Mouse (Mus musculus): ENCODE results near the gene Nkx3-2. TPM values are rescaled to one million over a fixed set of nuclear protein-coding genes. Genes with fewer than 3 reads are reported as not detected.
A peak's percentile ranks its signal among the peaks of the same experiment; 100 is the strongest.

Nkx3-2 gene
- polyA plus RNA-seq (2012; rRNA removed): 0.02 and 0.08 TPM in 2 replicates
- not detected in 2 replicates for polyA plus RNA-seq (2014; fragmentation: Nextera tagmentation; extraction: Ambion mirVana)

DNA sequence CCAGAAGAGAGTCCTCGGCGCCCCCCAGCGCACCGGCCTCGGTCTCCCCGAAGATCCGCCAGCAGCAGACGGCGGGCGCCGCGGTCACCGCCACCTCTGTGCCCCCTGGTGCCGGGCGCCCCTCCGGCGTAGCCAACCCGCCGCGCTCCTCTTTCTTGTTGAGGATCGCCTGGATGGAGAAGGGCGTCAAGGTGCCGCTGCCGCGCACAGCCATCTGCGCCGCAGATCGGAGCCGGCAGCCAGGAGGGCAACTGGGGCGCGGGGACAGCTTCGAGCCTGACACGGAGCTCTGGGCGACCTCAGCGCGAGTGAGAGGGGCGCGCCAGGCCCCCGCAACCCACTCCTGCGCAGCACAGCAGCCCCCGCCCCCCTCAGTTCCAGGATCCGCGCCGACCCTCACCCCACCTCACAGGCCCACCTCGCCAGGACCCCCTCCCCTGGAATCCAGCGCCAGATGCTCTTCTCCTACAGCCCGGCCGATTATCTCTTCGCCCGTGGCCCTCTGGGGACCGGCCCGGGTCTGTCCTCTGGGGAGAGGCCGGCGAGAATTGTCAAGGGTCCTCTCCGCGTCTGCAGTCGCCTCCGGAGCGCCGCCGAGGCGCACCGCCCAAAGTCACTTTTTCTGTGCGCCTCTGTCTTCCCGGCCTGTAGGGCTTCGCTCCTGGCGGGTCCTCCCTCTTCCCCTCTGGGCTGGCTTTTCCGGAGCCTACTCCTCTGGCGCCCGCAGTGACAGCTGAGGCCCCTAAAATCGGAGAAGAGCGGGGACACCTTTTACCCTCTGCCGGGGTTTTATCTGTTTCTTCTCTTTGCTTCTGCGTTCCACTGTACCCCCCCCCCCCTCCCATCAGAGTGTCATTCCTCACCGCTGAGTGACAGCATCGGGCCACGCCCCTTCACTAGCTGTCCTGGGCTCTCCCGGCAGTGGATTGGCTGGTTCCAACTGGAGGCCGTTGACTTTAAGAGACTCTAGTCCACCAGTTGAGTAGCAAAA is at the start of gene Nkx3-2:
Gene Nkx3-2 (minus strand): TSS at position 771 of the 991 bp plus-strand sequence.
- no peak for ATAC-seq (ENCODE audit: insufficient read depth)
- Histone ChIP-seq H3K9ac (replicated peaks) (no peak within 1 kb of the TSS), H3K9me3 (ENCODE audit: control insufficient read depth, low read length) (no peaks in the 10 kb centered on the region), H3K36me3 (replicated peaks; ENCODE audit: control insufficient read depth, insufficient read depth, low read depth) (no peaks in the 10 kb centered on the region), H3K4me2 (ENCODE audit: low read depth) (no peak within 1 kb of the TSS), H3K4me3 (ENCODE audit: insufficient read depth in 1 of 2, low read depth in 2 of 2, low read length in 2 of 2) (peak within 1 kb of the TSS in 1 of 2 experiments; percentile 16; a peak in 1 of 4 replicates), H3K27me3 (ENCODE audit: control insufficient read depth, insufficient read depth, low read length) (peaks cover 90% of the 10 kb centered on the region), H3K27ac (no peak within 1 kb of the TSS), H3K4me1 (replicated peaks; ENCODE audit: control insufficient read depth in 2 of 2, insufficient read depth in 2 of 2, low read length in 1 of 2) (no peaks in the 10 kb centered on the region)
- TF ChIP-seq EP300 (IDR thresholded peaks at IDR 0.05; ENCODE audit: low read depth): no peak
- TF ChIP-seq CTCF (IDR thresholded peaks at IDR 0.05; ENCODE audit: low read depth): no peak
- WGBS (ENCODE audit: insufficient replicate concordance): under 1% methylated on average over 70 of the region's 79 CpGs
- no peak for DNase-seq (ENCODE audit: low read depth in 3 of 3, low spot score in 3 of 3)

DNA sequence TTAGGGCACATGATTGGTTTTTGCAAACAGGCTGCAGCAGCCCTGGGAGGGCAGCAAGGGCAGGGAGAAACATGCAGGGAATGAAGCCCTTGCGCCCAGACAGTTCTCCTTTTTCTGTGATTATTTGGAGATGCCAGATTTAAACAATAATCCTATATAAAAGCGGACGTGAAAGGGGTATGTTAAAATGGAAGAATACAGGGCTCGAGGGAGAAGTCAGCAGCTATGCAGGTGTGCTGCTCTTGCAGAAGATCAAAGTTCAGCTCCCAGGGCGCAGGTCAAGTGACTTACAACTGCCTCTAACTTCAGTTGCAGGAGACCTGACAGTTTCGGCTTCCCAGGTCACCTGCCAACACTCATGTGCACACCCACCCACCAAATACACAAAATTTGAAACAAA is 48.2 kb upstream of the Nkx3-2 start:
- TF ChIP-seq EP300 (IDR thresholded peaks at IDR 0.05; ENCODE audit: low read depth): no peak
- TF ChIP-seq CTCF (IDR thresholded peaks at IDR 0.05; ENCODE audit: low read depth): no peak
- H3K4me2 ChIP-seq (ENCODE audit: low read depth): no peak overlapping the region
- no peak overlapping the region for H3K9ac ChIP-seq (replicated peaks)
- H3K9me3 ChIP-seq (ENCODE audit: control insufficient read depth, low read length): no peaks in the 10 kb centered on the region
- H3K4me3 ChIP-seq (ENCODE audit: insufficient read depth in 1 of 2, low read depth in 2 of 2, low read length in 2 of 2): no peak overlapping the region
- ATAC-seq (ENCODE audit: insufficient read depth) (no peak), DNase-seq (ENCODE audit: low read depth in 3 of 3, low spot score in 3 of 3) (no peak)
- no peaks in the 10 kb centered on the region for H3K27me3 ChIP-seq (ENCODE audit: control insufficient read depth, insufficient read depth, low read length)
- peaks cover 12% of the 10 kb centered on the region for H3K36me3 ChIP-seq (replicated peaks; ENCODE audit: control insufficient read depth, insufficient read depth, low read depth)
- H3K4me1 ChIP-seq (replicated peaks; ENCODE audit: control insufficient read depth in 2 of 2, insufficient read depth in 2 of 2, low read length in 1 of 2): no peaks in the 10 kb centered on the region
- H3K27ac ChIP-seq: no peak overlapping the region
- WGBS (ENCODE audit: insufficient replicate concordance): 75% methylated on average over 6 of the region's 6 CpGs

DNA sequence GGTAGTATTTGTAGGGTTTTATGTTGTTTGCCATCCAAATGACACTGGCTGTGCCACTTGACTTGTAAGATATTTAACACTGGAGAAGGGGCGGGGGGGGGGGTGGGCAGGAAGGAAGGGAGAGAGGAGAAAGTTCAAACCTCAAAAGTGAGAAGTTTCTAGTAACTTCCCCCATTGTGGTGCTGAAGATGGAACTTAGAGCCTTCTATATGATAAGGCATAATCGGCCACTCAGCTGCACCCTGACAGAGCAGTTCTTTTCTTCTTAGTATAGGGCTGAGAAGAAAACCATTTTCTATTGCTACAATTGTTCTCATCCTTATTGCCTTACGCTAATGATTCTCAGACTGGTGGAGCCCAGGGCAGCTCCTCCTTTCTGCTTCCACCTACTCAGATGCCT is 47.0 kb upstream of the Nkx3-2 start:
- Histone ChIP-seq H3K27ac (no peak overlapping the region), H3K36me3 (replicated peaks; ENCODE audit: control insufficient read depth, insufficient read depth, low read depth) (peaks cover 5% of the 10 kb centered on the region), H3K9ac (replicated peaks) (no peak overlapping the region), H3K27me3 (ENCODE audit: control insufficient read depth, insufficient read depth, low read length) (no peaks in the 10 kb centered on the region), H3K9me3 (ENCODE audit: control insufficient read depth, low read length) (no peaks in the 10 kb centered on the region), H3K4me1 (replicated peaks; ENCODE audit: control insufficient read depth in 2 of 2, insufficient read depth in 2 of 2, low read length in 1 of 2) (no peaks in the 10 kb centered on the region), H3K4me2 (ENCODE audit: low read depth) (no peak overlapping the region), H3K4me3 (ENCODE audit: insufficient read depth in 1 of 2, low read depth in 2 of 2, low read length in 2 of 2) (no peak overlapping the region)
- WGBS (ENCODE audit: insufficient replicate concordance): 47% methylated on average over 3 of the region's 3 CpGs
- ATAC-seq (ENCODE audit: insufficient read depth) (no peak), DNase-seq (ENCODE audit: low read depth in 3 of 3, low spot score in 3 of 3) (no peak)
- TF ChIP-seq EP300 (IDR thresholded peaks at IDR 0.05; ENCODE audit: low read depth): no peak
- no peak for TF ChIP-seq CTCF (IDR thresholded peaks at IDR 0.05; ENCODE audit: low read depth)

GRCm38 (mm10) chr5:41807383-41807782 is 43.1 kb upstream of the Nkx3-2 start:
- H3K36me3 ChIP-seq (replicated peaks; ENCODE audit: control insufficient read depth, insufficient read depth, low read depth): peaks cover 6% of the 10 kb centered on the region
- no peak overlapping the region for H3K4me2 ChIP-seq (ENCODE audit: low read depth)
- no peak overlapping the region for H3K4me3 ChIP-seq (ENCODE audit: insufficient read depth in 1 of 2, low read depth in 2 of 2, low read length in 2 of 2)
- no peak overlapping the region for H3K27ac ChIP-seq
- H3K27me3 ChIP-seq (ENCODE audit: control insufficient read depth, insufficient read depth, low read length): no peaks in the 10 kb centered on the region
- no peak for TF ChIP-seq CTCF (IDR thresholded peaks at IDR 0.05; ENCODE audit: low read depth)
- TF ChIP-seq EP300 (IDR thresholded peaks at IDR 0.05; ENCODE audit: low read depth): no peak
- no peaks in the 10 kb centered on the region for H3K9me3 ChIP-seq (ENCODE audit: control insufficient read depth, low read length)
- DNase-seq (ENCODE audit: low read depth in 3 of 3, low spot score in 3 of 3) (no peak), ATAC-seq (ENCODE audit: insufficient read depth) (no peak)
- no peaks in the 10 kb centered on the region for H3K4me1 ChIP-seq (replicated peaks; ENCODE audit: control insufficient read depth in 2 of 2, insufficient read depth in 2 of 2, low read length in 1 of 2)
- 60% methylated on average over 2 of the region's 2 CpGs for WGBS (ENCODE audit: insufficient replicate concordance)
- no peak overlapping the region for H3K9ac ChIP-seq (replicated peaks)

DNA sequence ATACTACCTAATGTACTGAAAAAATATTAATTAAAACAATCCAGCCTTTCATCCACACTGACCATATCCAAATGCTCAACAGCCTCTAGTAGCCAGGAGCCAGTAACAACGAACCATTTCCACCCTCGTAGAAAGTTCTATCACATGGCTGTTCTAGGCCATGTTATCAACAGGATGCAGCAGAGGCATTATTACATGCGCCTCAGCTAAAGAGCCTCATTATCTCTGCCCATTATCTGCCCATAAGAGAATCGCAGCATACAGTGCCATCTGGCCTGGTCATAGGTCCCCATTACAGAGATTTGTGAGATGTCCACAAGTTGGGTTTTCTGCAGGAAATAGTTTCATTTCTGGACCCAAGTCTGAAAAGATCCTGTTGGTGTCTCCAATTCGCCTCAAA is 41.9 kb upstream of the Nkx3-2 start:
- Histone ChIP-seq H3K4me3 (ENCODE audit: insufficient read depth in 1 of 2, low read depth in 2 of 2, low read length in 2 of 2) (no peak overlapping the region), H3K4me2 (ENCODE audit: low read depth) (no peak overlapping the region), H3K27ac (no peak overlapping the region), H3K36me3 (replicated peaks; ENCODE audit: control insufficient read depth, insufficient read depth, low read depth) (peaks cover 6% of the 10 kb centered on the region), H3K4me1 (replicated peaks; ENCODE audit: control insufficient read depth in 2 of 2, insufficient read depth in 2 of 2, low read length in 1 of 2) (no peaks in the 10 kb centered on the region), H3K27me3 (ENCODE audit: control insufficient read depth, insufficient read depth, low read length) (no peaks in the 10 kb centered on the region), H3K9me3 (ENCODE audit: control insufficient read depth, low read length) (no peaks in the 10 kb centered on the region), H3K9ac (replicated peaks) (no peak overlapping the region)
- TF ChIP-seq EP300 (IDR thresholded peaks at IDR 0.05; ENCODE audit: low read depth) (peak; percentile 26; the same call in 1 of the 2 replicates), CTCF (IDR thresholded peaks at IDR 0.05; ENCODE audit: low read depth) (no peak)
- WGBS (ENCODE audit: insufficient replicate concordance): 26% methylated on average over 5 of the region's 5 CpGs
- DNase-seq (ENCODE audit: low read depth in 3 of 3, low spot score in 3 of 3): no peak
- peak; percentile 43; the same call in 1 of the 2 replicates for ATAC-seq (ENCODE audit: insufficient read depth)
